Mouse (Mus musculus) forebrain, embryonic 14.5 days (tissue): Measurements from ENCODE around the gene Rpap3. TPM values are rescaled to one million over a fixed set of nuclear protein-coding genes. Genes with fewer than 3 reads are reported as not detected.

Experiments
- ATAC-seq: fragments of 200-750 bp; cut with Nextera tagmentation; 2 replicates; pipeline ENCODE4 v1.8.0; 2017; ENCODE audit warnings: mild to moderate bottlenecking, moderate library complexity
- DNase-seq: peaks from one replicate; pipeline ENCODE4 v3.0.0-alpha.2; 2015; ENCODE audit warnings: low spot score
- H3K27ac ChIP-seq: fragments of 300-500 bp; sonication (generic); 2 replicates; pipeline ENCODE4 v1.5.1; 2014; ENCODE audit warnings: low read depth, mild to moderate bottlenecking, control low read depth, low read length, moderate library complexity
- H3K27me3 ChIP-seq: fragments of 300-500 bp; sonication (generic); replicated peaks from 2 replicates; pipeline ENCODE4 v1.6.1; 2014; ENCODE audit warnings: low read length, control low read depth, mixed read lengths; ENCODE audit not compliant: control insufficient read depth, insufficient read depth
- H3K36me3 ChIP-seq: fragments of 300-500 bp; sonication (generic); 2 replicates; pipeline ENCODE4 v1.6.1; 2014; ENCODE audit warnings: low read length, control low read depth; ENCODE audit not compliant: control insufficient read depth, insufficient read depth
- H3K4me1 ChIP-seq: fragments of 300-500 bp; sonication (generic); 2 replicates; pipeline ENCODE4 v1.6.1; 2014; ENCODE audit warnings: antibody characterized with exemption, low read length, control low read depth; ENCODE audit not compliant: control insufficient read depth, insufficient read depth
- H3K4me2 ChIP-seq: fragments of 300-500 bp; sonication (generic); 2 replicates; pipeline ENCODE4 v1.6.1; 2014; ENCODE audit warnings: mild to moderate bottlenecking, control low read depth, low read length
- H3K4me3 ChIP-seq: fragments of 300-500 bp; sonication (generic); 2 replicates; pipeline ENCODE4 v1.5.1; 2014; ENCODE audit warnings: low read depth, low read length, control low read depth
- H3K9ac ChIP-seq: fragments of 300-500 bp; sonication (generic); 2 replicates; pipeline ENCODE4 v1.6.1; 2014; ENCODE audit warnings: mild to moderate bottlenecking, low read length, control low read depth, moderate library complexity
- H3K9me3 ChIP-seq: fragments of 300-500 bp; sonication (generic); replicated peaks from 2 replicates; pipeline ENCODE4 v1.6.1; 2016; ENCODE audit warnings: low read length, control low read depth, mixed read lengths; ENCODE audit not compliant: control insufficient read depth
- WGBS: fragments of 180-500 bp; shearing (Covaris S2); extraction: QIAGEN DNeasy Blood & Tissue Kit; methylation state at CpG from one replicate; pipeline ENCODE4 v1.1.7; 2014; 5-methylcytosine and 5-hydroxymethylcytosine counted together
- polyA plus RNA-seq: library from polyadenylated mRNA; unstranded; fragments of >200 nt; fragmentation: Nextera tagmentation; extraction: Ambion mirVana; gene quantifications from 2 replicates; pipeline ENCODE4 v1.2.1, GENCODE M21; 2014

Gene Rpap3
- polyA plus RNA-seq, 1 experiment from 2014 or later = 45.4 TPM

DNA sequence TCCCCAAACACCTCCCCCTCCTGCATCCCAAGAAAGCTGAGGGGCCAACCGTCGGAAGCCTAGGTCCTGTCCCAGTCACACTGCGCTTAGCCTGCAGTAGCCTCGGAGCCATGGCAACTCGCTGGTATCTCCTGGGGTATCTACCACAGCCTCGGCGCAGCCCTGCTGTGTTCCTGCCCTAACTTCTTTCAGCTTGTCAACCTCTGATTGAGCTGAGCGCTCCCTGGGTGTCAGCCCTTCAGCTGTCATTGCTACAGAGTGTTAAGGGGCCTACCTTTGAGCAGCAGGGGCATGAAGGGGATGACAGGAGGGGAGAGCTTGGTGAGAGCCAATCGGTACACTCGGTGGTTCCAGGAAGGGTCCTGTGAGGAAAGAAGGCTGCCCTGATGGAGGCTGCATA is 42.7 kb upstream of the Rpap3 start:
- Histone ChIP-seq H3K27me3 (no peaks in the 10 kb centered on the region), H3K4me1 (peaks cover 8% of the 10 kb centered on the region), H3K4me2 (no peak overlapping the region), H3K36me3 (no peaks in the 10 kb centered on the region), H3K27ac (no peak overlapping the region), H3K4me3 (no peak overlapping the region), H3K9me3 (no peaks in the 10 kb centered on the region), H3K9ac (no peak overlapping the region)
- ATAC-seq (no peak), DNase-seq (no peak)
- WGBS = 46% methylated on average over 10 of the region's 10 CpGs

- H3K4me1 ChIP-seq = peaks cover 8% of the 10 kb centered on the region
- no peaks in the 10 kb centered on the region for H3K36me3 ChIP-seq
- H3K9ac ChIP-seq = no peak overlapping the region
- ATAC-seq = no peak
- DNase-seq = no peak
- no peaks in the 10 kb centered on the region for H3K27me3 ChIP-seq
- 89% methylated on average over 4 of the region's 4 CpGs for WGBS
- H3K4me3 ChIP-seq = no peak overlapping the region
- no peak overlapping the region for H3K4me2 ChIP-seq
- no peaks in the 10 kb centered on the region for H3K9me3 ChIP-seq
- no peak overlapping the region for H3K27ac ChIP-seq
These were observed 41.9 kb upstream of the Rpap3 start for GRCm38 (mm10) chr15:97747486-97747885.

DNA sequence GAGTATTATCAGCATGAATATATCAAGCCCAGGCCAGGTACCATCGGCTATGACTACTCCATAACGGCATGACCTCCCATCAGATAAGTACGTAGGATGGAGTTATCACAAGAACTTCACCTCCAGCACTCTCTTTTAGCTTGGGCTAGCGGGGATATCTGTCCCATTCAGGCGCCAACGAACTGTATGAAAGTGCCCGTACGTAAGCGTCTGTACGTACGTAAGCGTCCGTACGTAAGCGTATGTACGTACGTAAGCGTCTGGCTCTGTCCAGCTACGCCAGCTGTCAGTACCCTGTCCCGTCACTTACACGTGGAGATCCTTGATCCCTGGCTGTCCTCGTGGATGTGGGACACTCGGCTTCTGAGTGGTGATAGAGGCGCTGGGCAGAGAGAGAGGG is 41.1 kb upstream of the Rpap3 start:
- no peak overlapping the region for H3K4me3 ChIP-seq
- no peaks in the 10 kb centered on the region for H3K36me3 ChIP-seq
- H3K9me3 ChIP-seq = no peaks in the 10 kb centered on the region
- H3K4me2 ChIP-seq = no peak overlapping the region
- H3K27me3 ChIP-seq = no peaks in the 10 kb centered on the region
- no peak overlapping the region for H3K9ac ChIP-seq
- DNase-seq = no peak
- no peak for ATAC-seq
- H3K4me1 ChIP-seq = peaks cover 8% of the 10 kb centered on the region
- H3K27ac ChIP-seq = no peak overlapping the region
- WGBS = 95% methylated on average over 24 of the region's 24 CpGs

- H3K27ac ChIP-seq = no peak overlapping the region
- whole genome bisulfite sequencing = 94% methylated on average over 10 of the region's 10 CpGs
- no peak overlapping the region for H3K9ac ChIP-seq
- H3K36me3 ChIP-seq = no peaks in the 10 kb centered on the region
- H3K4me2 ChIP-seq = no peak overlapping the region
- ATAC-seq (no peak), DNase-seq (no peak)
- H3K9me3 ChIP-seq = no peaks in the 10 kb centered on the region
- no peaks in the 10 kb centered on the region for H3K27me3 ChIP-seq
- peaks cover 8% of the 10 kb centered on the region for H3K4me1 ChIP-seq
- H3K4me3 ChIP-seq = no peak overlapping the region
These were observed 40.7 kb upstream of the Rpap3 start for GRCm38 (mm10) chr15:97746278-97746677.

- WGBS = 87% methylated on average over 9 of the region's 10 CpGs
- no peak for ATAC-seq
- Histone ChIP-seq H3K27ac (no peak overlapping the region), H3K4me2 (no peak overlapping the region), H3K9ac (no peak overlapping the region), H3K4me1 (peaks cover 3% of the 10 kb centered on the region), H3K9me3 (no peaks in the 10 kb centered on the region), H3K36me3 (no peaks in the 10 kb centered on the region), H3K27me3 (no peaks in the 10 kb centered on the region), H3K4me3 (no peak overlapping the region)
- DNase-seq = no peak
These were observed 39.7 kb upstream of the Rpap3 start for GRCm38 (mm10) chr15:97745331-97745730.

DNA sequence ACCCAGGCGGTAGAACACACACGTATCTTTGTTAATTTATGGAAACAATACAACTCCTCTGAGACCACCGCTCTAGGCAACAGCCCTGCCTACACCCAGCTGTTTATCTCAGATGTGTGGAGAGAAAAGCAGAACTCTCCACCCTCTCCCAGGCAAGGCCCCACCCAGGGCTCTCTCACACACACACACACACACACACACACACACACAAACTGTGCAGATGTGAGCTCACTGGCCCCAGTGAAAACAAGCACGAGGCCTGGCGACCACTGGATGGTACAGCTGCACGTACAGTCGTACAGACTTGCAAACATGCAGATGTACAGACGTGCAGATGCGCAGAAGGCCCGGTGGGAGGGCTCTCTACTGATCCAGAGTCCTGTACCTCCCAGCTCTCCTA is 39.3 kb upstream of the Rpap3 start:
- ATAC-seq = no peak
- H3K27me3 ChIP-seq = no peaks in the 10 kb centered on the region
- no peak overlapping the region for H3K4me2 ChIP-seq
- 75% methylated on average over 10 of the region's 10 CpGs for WGBS
- no peak for DNase-seq
- no peak overlapping the region for H3K27ac ChIP-seq
- no peaks in the 10 kb centered on the region for H3K4me1 ChIP-seq
- H3K4me3 ChIP-seq = no peak overlapping the region
- no peaks in the 10 kb centered on the region for H3K36me3 ChIP-seq
- H3K9me3 ChIP-seq = no peaks in the 10 kb centered on the region
- no peak overlapping the region for H3K9ac ChIP-seq

- ATAC-seq = no peak
- no peak overlapping the region for H3K4me2 ChIP-seq
- 78% methylated on average over 12 of the region's 12 CpGs for WGBS
- no peak for DNase-seq
- no peak overlapping the region for H3K4me3 ChIP-seq
- H3K4me1 ChIP-seq = no peaks in the 10 kb centered on the region
- H3K9me3 ChIP-seq = no peaks in the 10 kb centered on the region
- no peaks in the 10 kb centered on the region for H3K36me3 ChIP-seq
- no peak overlapping the region for H3K9ac ChIP-seq
- no peak overlapping the region for H3K27ac ChIP-seq
- no peaks in the 10 kb centered on the region for H3K27me3 ChIP-seq
These were observed 38.4 kb upstream of the Rpap3 start for GRCm38 (mm10) chr15:97743961-97744525.

DNA sequence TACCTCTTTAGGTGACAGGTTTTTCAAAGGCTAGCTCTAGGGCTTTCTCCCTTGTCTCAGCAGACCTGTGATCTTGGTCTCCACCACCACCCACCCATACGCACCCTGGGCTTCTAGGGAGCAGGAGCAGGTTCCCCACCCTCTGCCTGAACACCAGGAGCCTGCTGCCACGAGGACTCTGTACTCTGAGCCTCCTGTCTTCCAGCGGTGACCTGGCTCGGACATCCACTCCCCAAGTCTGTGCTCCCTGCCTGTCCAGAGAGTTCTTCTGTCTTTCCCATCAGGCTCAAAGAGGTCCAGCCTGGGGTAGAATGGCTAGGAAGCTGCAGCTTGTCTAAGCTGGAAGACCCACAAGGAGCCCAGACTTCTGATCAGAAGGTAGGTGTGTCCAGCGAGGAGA is 37.6 kb upstream of the Rpap3 start:
- no peak overlapping the region for H3K4me3 ChIP-seq
- 87% methylated on average over 5 of the region's 5 CpGs for WGBS
- no peak overlapping the region for H3K27ac ChIP-seq
- no peaks in the 10 kb centered on the region for H3K36me3 ChIP-seq
- H3K4me1 ChIP-seq = no peaks in the 10 kb centered on the region
- DNase-seq (no peak), ATAC-seq (no peak)
- no peaks in the 10 kb centered on the region for H3K27me3 ChIP-seq
- H3K4me2 ChIP-seq = no peak overlapping the region
- no peaks in the 10 kb centered on the region for H3K9me3 ChIP-seq
- H3K9ac ChIP-seq = no peak overlapping the region

DNA sequence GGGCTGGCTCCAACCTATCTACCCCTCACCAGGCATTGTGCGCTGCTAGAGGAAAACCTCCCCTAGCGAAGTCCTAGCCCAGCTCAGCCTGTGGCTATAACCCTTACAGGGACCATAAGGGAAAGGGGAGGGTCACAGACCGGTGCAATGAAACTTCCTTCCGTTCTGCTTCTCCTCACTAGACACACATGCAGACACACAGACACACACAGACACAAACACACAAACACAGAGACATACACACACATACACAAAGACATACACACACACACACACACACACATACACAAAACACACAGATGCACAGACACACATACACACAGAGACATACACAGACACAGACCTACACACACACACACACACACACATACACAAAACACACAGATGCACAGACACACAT is 37.0 kb upstream of the Rpap3 start:
- H3K4me2 ChIP-seq = no peak overlapping the region
- no peak overlapping the region for H3K9ac ChIP-seq
- H3K27me3 ChIP-seq = no peaks in the 10 kb centered on the region
- WGBS = 51% methylated on average over 4 of the region's 4 CpGs
- no peaks in the 10 kb centered on the region for H3K36me3 ChIP-seq
- no peaks in the 10 kb centered on the region for H3K4me1 ChIP-seq
- H3K27ac ChIP-seq = no peak overlapping the region
- H3K9me3 ChIP-seq = no peaks in the 10 kb centered on the region
- no peak overlapping the region for H3K4me3 ChIP-seq
- ATAC-seq = no peak
- DNase-seq = no peak
